Mouse (Mus musculus) MEL-GATA-1-ER (cell line): Measurements from ENCODE around the gene Pipox.

ENCODE experiments used
- DNase-seq: peaks from one replicate; pipeline ENCODE4 v3.0.0-alpha.2; 2012; ENCODE audit warnings: low read depth; ENCODE audit errors: extremely low read depth

The Pipox gene

DNA sequence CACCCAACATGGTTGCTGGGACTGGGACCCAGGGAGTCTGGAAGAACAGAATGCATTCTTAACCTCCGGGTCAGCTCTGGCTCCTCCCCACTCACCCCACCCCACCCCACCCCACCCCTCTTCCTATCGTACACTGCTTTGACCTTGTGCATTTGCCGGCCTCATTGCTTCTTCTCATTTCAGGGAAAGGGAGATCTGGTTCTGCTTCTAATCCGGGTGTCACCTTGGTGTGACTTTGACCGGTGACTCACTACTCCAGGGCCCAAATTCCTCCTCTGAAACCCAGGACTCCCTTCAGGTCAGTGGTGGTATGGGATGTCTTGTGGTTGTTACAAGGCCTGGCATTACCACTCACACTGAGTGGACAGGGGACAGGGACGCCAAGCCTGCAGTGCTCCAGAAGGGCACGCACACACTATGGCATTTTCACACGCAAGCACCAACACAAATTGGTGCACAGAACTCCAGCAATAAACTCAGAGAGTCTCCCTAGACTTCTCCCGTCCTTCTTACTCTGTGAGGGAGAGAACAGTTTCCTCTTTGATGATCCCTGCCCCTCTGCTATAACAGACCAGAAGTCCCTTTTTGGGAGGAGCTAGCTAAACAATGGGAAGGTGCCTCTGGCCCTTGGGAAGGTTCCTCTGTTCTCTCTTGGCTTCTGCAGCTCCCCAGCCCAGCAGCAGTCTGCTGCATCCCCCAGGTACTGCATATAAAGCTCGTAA is 9.2 kb downstream of the Pipox start:
- no peak for DNase-seq

DNA sequence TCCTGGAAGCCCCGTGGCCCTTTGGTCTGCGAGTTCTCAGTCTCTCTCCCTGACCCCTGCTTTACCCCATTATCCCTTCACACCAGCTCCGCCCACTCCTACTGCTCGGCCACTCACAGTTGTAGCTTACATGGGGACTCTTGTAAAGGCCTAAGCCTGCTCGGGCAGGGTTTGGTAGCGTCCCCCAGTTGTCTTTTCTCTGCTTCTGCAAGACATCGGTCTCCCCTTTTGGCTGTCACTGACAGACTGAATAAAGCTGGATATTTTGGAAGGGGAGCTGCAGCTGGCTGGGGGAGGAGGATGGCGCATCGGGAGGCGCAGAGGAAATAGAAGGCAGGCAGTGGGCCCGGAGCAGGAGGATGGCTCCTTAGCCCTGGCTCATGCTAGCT is 17.1 kb downstream of the Pipox start:
- no peak for DNase-seq

DNA sequence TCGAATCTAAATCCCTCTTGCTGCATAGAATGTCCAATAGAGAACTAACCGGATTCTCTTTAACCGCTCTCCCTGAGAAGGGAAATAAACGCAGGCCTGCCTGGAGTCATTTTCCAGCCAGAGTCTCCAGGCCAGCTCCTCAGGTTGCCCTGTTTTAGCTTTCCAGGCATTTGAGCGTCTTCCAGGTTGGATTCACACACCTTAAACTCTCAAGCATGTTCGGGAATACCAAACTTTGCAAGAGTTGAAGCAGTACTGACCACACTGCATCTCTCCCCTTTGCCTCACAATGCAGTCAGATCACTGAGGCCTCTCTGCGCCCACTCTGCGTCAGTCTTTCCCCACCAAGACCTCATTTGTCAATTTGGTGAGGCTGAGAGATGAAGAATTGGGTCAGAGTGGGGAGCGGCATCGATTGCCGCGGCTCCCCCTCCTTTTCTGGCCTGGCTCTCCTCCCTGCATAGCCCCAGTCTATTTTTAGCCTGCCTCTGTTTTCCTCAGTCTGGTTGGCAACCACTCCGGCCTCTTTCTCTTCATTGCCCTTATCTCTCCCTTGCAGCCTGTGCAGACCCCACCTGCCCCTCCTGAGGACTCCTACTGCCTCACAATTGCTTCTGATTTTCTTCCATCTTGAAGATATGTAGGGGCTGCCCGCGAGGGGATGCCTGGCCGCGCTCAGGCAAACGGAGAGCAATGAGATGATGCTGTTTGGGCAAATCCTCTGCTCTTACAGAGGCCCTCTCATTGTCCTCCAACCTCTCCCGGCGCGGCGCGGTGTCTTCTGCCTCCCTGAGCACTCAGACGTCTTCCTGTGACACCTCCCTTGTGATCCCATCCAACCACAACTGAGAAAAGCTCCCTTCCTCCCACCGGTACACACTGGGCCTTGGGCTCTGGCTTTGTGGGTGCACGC is 17.8 kb downstream of the Pipox start:
- DNase-seq: peak; percentile 39

DNA sequence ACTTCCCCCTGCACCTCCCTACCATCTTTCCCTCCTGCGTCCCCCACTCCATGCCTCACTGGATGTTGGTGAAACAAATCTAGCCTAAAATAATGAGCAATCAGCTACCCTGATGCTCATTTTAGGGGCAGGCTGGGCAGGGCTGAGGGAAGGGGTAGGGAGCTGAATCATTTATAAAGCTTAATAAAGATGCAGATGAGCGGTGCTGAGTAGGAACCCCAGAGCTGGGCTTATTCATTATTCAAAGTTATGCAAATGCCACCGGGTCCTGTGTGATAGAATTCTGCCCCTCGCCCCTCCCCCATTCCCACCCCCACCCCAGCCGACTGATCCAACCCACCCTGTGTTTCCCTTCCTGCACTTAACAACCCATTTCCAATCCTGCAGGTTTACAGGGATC is 18.6 kb downstream of the Pipox start:
- DNase-seq: no peak

DNA sequence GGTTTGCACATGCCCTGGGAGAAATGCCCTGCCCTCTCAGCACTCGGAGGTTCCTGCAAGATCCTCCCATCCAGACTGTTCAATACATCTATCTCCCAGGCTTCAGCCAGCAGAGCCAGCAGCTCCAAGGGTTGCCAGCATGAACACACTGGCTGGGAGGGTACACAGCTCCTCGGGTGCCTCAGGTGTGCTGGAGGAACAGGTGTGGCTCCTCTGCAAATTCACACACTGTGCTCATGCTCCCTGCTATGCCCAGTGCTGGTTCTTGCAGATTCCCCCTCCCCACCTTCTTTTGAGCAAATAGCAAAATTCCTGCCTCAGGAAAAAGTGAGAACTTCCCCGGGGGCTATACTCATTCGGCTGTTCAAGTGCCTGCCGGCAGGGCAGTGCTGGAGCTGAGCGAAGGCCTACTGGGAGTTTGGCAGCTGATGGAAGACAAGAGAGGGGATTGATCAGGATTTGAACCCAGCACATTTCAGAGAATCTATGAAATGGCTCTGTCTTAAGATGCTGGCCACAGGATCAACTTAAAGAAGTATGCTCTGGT is 19.1 kb downstream of the Pipox start:
- no peak for DNase-seq

DNA sequence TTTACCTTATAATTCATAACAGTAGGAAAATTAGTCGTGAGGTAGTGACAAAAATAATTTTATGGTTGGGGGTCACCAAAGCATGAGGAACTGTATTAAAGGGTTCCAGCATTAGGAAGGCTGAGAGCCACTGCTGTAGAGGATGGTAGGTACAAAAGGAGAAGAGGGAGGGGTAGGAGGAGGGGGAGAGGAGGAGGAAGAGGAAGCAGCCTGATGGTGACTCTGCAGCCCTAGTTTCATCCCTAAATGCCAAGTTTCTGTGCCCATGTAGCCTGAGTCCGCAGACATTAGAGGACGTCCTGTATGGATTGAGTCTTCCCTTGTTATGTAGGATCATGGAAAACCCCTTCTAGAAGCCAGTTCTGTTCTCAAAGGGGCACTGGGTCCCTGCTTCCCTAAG is 20.8 kb downstream of the Pipox start:
- no peak for DNase-seq

DNA sequence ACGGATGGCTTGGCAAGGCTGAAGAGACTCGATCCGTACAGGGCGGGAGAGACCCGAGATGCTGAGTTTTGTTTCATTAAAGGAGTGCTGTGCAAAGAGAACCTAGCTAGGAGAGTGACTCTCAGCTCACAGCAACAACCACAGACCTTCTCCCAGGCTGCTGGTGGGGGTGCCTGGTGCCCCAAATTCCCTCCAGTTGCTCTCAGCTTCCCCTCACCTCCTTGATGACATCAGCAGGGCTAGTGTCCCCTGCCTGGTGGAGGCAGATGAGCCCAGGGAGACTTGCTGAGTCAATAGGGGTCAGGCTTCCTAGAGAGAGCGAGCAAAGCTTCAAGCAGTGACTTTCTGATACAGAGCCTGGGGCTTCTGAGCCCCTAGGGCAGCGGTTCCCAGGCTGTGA is 21.2 kb downstream of the Pipox start:
- no peak for DNase-seq

DNA sequence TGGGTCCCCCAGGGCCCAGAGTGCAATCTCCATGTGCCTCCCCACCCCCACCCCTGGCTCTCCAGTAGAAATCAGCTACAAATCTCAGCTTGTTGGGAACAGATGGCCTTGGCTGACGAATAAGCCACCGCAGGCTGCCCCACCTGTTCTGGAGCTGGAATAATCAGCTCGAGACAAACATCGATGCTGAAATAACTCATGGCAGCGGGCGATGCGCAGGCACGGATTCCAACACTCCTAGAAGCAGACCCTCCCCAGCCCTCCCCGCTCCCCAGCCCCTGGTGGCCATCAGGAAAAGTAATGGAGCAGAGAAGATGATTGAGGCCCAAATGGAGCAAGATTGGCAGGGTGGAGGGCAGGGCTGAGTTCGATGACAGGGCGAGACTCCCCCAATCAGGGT is 21.7 kb downstream of the Pipox start:
- DNase-seq: no peak

DNA sequence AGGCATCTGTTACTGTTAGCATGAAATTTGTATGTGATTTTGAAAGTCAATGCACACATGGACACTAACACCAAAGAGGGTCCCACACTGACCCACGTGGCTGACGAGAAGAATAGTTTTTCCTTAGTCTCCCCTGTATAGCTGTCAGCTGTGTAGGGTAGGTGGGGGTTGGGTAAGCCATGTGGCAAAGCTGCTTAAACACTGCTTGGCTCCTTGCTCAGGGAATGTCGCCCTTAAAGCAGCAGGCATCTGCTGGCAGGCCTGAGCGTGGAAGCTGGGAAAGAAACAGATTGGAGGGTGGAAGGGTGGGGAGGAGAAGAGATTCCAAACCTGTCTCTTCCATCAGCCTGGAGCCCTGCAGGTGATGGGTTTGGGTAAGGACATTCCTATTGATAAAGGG is 22.5 kb downstream of the Pipox start:
- DNase-seq: no peak

DNA sequence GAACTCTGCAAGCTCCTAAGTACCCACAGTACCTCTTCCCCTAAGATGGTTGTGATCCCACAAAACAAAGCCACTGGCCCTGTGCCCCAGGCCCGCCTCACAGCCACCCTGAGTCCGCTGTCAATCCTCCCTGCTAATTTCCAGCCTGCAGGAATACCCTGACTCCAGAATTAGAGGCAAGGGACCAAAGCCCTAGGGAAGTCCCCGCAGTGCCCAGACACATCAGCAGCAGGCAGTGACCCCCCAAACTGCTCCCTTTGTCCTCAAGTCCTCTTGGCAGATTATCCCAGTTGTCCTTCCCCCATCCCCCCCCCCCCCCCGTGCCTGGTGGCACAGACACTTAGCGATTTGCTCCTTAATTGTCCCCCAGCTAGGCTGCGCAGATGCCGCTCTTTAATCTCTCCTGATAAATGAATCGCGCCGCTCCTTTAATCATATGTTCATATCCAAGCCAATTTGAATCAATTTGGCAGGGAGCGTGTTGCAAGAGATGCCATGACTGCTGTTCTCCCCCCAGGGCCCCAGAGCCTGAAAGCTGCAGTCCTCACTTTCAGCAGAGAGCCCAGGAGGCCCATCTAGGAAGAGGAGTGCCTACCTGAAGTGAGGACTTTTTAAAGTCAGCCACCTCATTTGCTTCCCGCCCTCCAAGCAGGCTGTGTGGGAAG is 26.3 kb downstream of the Pipox start:
- no peak for DNase-seq

DNA sequence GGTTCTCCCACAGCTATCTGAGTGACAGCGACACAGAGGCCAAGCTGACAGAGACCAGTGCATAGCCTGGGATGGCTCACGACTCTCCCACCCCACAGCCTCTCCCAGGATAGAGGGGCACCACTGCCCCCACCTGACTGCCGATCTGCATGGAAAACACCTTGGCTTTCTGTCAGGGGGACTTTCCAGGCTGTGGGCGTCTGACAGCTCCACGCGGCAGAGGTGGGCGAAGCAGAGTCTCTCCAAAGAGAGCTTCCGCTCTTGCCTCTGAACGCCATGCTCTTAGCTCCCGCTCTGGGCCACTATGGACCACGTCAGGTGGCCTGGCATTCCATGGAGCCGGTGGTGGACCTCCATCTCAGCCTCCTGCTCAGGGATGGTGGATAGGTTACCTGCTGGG is 29.1 kb downstream of the Pipox start:
- no peak for DNase-seq

DNA sequence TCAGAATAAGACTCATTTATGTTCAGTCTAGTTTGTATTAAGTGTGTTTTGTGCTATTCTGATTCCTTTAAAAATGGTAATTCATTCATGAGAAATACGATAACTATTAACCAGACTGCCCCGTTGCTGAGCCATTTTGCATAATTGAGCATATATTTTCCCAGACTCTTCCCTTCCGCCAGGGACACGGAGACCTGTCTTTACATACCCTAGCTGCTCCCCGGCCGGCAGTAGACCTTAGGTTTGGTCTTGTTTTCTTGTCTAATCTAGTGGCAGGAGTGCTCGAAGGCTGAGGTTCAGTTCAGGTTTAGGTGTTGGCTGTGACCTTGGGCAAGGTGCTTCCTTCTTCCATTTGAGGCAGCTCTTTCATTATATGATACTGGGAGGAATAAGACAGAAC is 31.0 kb downstream of the Pipox start:
- no peak for DNase-seq

DNA sequence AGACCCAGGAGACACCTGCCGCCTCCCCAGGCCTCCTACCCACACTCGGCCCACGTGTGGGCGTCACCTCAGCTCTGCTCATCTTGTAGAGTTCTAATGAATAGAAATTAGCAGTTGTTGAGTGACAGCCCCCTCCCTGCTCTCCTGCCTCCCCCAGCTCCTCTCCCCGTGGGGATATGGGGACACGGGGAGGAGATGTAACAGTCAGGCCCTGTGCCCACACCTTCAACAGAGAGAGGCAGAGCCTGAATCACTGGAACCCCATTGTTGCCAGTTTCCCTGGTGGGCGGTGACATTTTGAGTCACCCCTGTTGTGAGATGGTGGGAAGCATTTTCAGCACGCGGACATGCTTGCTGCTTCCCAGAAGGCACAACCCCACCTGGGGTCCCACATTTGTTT is 32.9 kb downstream of the Pipox start:
- no peak for DNase-seq

DNA sequence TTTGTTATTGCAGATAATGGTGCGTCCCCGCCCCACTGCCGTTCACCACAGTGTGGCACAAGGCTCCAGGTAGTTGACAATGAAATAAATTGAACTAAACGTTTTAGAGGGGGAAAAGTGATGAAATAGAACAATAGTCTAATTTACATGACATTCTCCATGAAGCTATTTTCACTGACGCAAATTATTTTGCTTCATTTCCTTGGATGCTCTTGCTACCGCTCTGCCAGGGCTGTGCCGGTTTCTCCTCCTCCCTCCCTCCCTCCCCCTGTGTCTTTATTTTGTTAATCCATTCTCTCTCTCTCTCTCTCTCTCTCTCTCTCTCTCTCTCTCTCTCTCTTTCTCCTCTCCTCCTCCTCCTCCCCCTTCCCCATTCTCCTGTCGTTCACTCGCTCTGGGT is 35.3 kb downstream of the Pipox start:
- DNase-seq: no peak

DNA sequence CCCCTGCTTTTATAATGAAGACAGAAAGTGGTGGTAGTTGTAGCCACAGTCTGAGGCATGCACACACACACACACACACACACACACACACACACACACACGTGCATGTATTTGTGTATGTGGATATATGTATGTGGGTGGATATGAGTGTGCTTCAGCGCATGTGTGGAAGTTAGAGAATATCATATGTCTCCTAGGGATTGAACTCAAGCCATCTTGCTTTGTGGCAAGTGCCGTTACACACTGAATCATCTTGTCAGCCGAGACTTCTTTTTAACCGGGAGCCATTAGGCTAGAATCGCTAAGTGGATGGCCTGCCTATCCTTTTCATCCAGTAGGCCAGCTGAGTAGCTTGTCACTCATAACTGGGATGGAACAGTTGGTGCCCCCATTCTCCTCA is 36.8 kb downstream of the Pipox start:
- no peak for DNase-seq

DNA sequence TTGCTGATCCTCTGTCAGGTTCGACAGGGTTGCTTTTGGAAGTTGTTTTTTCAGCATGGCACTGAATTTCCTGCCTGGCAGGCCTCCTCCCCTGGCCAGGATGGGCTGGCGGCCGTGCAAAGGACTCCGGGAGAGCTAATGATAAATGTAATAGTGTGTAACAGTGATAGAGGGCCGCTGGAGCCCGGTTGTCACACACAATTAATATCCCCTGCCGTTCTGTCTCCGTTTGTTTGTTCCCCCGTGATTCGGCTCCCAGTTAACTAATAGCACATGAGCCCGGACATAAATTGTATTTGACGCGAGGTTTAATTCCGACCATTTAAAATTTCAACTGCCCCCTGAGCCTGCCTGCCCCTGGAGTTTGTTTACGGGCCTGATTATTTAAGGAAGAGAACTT is 38.5 kb downstream of the Pipox start:
- no peak for DNase-seq

DNA sequence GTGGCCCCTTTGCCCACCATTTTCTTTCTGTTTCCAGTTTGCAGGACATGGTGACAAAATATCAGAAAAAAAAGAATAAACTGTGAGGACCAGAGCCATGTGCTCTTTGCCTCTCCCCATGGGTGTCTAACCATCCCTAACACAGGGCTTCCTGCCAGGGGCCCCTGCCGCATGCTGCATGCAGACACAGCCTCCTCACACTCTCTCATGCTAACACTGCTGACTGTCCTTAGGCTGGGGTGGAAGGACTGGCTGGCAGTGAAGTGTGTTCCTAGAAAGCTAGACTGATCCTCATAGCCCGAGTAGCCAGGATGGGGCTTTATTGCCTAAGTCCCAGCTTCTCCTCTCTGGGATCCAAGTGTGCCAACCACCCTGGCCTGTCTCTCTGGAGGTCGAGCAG is 39.3 kb downstream of the Pipox start:
- DNase-seq: no peak

DNA sequence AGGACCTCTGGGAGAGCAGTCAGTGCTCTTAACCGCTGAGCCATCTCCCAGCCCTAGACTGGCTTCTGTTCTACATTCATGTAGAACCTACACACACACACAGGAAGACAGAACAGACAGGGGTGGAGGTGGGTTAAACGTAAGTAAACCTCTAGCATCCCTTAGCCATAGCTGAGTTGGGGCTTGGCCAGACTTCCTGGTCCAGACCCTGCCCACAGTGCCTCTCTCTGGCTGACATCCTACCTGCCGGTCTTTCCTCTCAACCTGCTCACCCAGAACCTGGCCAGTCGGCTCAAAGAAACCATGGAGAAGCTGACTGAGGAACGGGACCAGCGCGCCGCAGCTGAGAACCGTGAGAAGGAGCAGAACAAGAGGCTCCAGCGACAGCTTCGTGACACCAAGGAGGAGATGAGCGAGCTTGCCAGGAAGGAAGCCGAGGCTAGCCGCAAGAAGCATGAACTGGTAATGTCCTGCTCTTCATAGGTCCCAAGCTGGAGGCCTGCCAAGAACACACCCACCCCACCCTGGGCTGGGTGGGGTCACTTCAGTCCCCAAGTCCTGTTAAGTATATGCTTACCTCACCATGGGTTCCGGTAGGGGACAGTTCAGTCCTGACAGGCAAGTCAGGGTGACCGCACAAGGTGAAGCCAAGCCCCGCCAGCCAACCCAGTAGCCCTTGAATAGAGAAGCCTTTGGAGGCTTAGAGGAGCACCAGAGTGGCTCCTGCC is 40.8 kb downstream of the Pipox start:
- no peak for DNase-seq

DNA sequence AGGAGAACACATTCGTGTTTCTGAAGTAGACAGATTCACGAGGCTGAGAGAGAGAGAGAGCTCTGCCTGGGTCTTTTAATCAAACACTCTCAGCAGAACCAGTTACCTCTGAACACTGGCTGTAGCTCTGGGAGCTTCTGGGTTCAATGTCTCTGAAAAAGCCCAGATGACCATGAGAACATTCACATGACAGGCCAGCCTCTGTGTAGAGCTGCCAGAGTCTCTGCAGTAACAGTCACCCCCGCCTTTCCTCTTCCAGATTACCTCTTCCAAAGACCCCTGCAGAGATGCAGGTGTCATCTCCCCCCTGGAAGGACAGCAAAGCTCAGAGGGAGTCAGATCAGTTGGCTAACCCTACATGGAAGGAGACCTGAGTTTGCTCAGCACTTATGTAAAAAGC is 41.7 kb downstream of the Pipox start:
- no peak for DNase-seq

DNA sequence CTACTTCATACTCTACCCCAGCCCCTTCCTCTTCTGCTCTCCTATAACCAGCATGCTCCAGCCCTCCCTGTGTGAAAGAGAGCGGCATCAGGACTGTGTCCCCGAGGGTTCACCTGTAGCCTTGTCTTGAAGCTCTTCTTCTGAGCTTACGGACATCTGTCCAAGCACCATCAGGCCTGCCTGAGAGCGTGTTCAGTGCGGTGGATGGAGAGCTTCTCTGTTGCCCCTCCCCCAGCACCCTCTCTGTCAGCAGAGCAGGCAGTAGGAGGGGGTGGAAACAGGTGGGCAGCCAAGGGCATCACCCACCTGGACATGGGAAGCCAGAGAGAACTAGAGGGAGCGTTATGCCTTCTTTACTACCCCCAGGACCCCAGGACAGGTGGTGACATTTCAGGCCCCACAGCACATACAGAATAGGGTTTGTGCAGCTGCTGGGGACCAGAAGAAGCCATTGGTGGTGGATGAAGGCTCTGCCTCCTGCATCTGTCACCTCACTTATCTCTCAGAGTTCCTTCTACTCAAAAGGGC is 42.3 kb downstream of the Pipox start:
- DNase-seq: no peak
